Mouse (Mus musculus) regulatory T cell (primary cell): ENCODE measurements around the gene Fbxw7.

ENCODE experiments used
- in situ Hi-C: fragments of 300-600 bp; cut with MboI, MseI; formaldehyde crosslinking; loops from one replicate; pipeline ENCODE4 v1.15.1; 2025; ENCODE audit warnings: high pct_unique_total_duplicates

Gene Fbxw7

DNA sequence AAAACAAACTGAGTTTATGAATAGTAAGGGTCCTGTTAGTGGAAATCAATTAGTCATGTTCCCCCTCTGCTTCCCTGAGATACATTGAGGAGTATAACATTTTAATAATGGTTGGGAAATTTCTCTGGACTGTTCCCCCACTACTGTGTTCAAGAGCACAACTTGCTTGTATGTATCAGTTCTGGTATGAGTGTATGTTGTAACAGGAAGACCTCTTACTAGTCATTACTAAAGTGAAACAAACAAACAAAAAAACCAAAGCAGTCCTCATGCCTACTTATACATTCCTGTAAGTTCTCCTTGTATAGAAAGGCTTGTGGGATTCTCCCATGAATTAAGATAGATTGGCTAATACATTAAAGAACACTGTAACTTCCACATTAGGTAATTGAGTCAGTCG, 131.3 kb downstream of the Fbxw7 start:
- in situ Hi-C loops: no loop called here

GRCm38 (mm10) chr3:84949387-84949786, 134.3 kb downstream of the Fbxw7 start:
- in situ Hi-C loops: no loop called here

- in situ Hi-C loops: no loop called here
These were observed 136.6 kb downstream of the Fbxw7 start for GRCm38 (mm10) chr3:84951698-84952097.

DNA sequence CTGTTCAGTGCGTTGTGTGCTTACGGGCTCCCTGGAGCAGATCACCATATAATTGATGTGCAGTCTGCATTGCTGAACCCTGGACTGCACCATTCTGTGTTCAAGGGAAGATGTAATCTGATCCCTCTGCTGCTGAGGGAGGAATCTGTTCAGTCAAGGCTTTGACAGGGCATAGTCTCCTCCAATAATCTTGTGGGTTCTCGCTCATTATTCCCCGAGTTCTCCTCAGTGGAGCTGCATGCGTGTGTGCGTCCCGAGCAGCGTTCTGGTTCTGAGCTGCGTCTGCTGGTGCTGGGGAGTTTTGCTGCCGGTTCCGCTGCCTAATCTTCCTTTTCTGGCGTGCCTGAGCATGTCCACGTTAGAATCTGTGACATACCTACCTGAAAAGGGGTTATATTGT, 137.1 kb downstream of the Fbxw7 start:
- in situ Hi-C loops: no loop called here

- in situ Hi-C loops: no loop called here
These were observed 137.6 kb downstream of the Fbxw7 start for GRCm38 (mm10) chr3:84952585-84953187.

GRCm38 (mm10) chr3:84955011-84955775, 140.1 kb downstream of the Fbxw7 start:
- in situ Hi-C loops: no loop called here

- in situ Hi-C loops: no loop called here
These were observed 140.8 kb downstream of the Fbxw7 start for GRCm38 (mm10) chr3:84955857-84956256.

GRCm38 (mm10) chr3:84965156-84965555, 150.1 kb downstream of the Fbxw7 start:
- in situ Hi-C loops: no loop called here

- in situ Hi-C loops: no loop called here
These were observed 152.3 kb downstream of the Fbxw7 start for GRCm38 (mm10) chr3:84967364-84967763.

- in situ Hi-C loops: no loop called here
These were observed 156.5 kb downstream of the Fbxw7 start for GRCm38 (mm10) chr3:84971561-84971960.

DNA sequence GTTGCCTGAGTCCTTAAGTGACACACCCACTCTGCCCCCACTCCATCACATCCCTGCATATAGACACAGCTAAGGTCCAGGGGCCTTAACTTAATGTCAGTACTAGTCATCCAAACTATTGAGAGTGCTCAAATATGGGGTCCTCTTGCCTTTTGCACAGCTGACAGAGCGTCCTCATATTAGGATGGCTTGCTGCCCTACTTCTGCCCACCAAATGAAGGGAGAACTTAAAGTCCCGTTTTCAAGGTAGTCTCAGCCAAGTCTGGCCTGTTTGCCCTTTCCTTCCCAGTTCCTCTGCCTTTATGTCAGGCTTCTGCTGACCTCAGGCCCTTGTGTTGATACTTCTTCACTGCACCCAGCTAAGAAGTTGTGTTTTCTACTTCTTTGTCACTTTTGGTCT, 157.8 kb downstream of the Fbxw7 start:
- in situ Hi-C loops: no loop called here

DNA sequence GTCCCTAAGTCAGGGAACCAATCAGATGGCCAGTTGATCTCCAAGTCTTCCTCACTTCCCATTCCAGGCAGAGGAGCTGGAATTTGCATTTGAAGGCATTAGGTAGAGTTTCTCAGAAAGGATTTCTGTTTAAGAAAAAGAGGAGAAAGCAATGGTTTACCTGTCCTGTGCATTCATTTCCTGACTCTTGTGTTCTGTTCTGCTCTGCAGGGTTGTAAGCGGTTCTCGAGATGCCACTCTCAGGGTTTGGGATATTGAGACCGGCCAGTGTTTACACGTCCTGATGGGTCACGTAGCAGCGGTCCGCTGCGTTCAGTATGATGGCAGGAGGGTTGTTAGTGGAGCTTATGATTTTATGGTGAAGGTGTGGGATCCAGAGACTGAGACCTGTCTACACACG, 159.1 kb downstream of the Fbxw7 start:
- in situ Hi-C loops: no loop called here

- in situ Hi-C loops: no loop called here
These were observed 163.6 kb downstream of the Fbxw7 start for GRCm38 (mm10) chr3:84978676-84979075.

GRCm38 (mm10) chr3:84980158-84980557, 165.1 kb downstream of the Fbxw7 start:
- in situ Hi-C loops: no loop called here

- in situ Hi-C loops: no loop called here
These were observed 167.6 kb downstream of the Fbxw7 start for GRCm38 (mm10) chr3:84982688-84983087.

DNA sequence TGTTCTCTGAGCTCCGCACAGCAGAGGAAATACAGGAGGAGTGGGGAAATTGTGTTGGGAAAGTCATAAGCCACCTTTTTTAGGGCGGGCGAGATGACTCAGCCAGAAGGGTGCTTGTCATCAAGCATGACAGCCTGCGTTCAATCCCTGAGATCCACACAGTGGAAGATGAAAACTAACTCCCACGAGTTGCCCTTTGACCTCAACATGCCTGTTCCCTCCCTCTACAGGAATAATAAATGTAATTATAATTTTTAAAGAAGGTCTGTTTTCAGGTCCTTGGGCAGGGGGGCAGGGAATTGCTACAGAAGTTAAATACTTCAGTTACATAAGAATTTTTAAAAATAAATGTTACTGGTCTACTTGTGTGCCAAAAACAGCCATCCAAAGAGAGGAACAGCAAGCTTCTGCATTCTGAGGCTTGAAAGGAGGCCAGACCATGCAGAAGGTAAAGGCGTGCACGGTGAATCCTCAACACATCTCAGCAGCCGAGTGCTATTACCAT, 170.1 kb downstream of the Fbxw7 start:
- in situ Hi-C loops: no loop called here

GRCm38 (mm10) chr3:84988880-84989279, 173.8 kb downstream of the Fbxw7 start:
- in situ Hi-C loops: no loop called here

DNA sequence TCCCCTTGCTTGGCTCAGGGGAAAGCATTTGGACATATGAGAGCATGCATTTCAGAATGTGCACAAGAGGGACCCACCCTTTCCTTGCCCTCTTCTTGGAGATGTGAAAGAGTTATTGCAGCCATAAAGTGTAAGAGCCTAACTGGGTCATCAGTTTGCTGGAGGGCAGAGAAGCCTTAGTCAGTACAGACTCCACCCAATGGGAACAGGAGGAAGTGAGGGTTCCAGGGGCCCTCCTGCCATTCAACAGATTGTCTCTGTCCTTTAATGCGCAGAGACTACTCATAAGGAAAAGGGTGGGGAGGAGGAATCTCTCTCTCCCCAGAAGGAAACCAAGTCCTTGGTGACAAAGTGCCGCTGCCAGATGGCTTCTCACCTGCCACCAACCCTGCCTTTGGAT, 190.2 kb downstream of the Fbxw7 start:
- in situ Hi-C loops: no loop called here

DNA sequence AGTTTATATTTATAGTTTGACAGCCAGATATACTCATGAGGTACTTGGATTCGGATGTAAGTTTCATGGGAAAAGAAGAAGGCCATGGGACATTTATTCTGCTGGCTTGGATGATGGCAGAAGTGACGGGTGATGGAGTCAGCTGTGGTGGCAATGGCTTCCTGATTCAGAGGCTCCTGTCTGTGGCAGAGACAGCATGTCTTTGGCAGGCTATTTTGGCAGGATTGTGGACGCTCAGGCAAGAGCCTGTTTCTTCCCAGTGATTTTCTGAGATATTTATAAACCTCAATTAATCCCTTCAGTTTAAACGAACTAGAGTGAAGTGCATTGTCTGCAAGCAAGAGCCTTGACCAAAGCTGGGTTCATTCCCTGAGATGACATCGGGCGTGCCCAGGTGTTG, 197.8 kb downstream of the Fbxw7 start:
- in situ Hi-C loops: no loop called here

- in situ Hi-C loops: no loop called here
These were observed 200.6 kb downstream of the Fbxw7 start for GRCm38 (mm10) chr3:85015667-85016066.

DNA sequence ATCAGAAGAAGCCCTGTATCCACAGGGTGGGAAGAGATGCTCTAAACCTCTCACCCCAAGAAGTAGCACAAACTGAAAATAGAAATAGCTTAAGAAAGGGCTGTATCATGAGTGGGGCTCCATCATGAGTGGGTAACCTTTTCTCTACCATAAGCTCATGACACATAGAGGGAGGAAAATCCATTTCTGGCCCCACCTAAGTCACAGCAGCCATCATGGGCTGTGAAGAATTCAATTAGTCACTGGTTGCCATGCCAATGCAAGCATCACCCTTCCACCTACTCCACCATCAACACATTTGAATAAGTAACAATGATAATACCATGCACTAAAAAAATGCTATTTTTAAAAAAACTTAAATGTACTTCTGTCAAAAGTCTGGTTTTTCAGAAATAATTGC, 205.1 kb downstream of the Fbxw7 start:
- in situ Hi-C loops: no loop called here

- in situ Hi-C loops: no loop called here
These were observed 206.7 kb downstream of the Fbxw7 start for GRCm38 (mm10) chr3:85021816-85022215.

DNA sequence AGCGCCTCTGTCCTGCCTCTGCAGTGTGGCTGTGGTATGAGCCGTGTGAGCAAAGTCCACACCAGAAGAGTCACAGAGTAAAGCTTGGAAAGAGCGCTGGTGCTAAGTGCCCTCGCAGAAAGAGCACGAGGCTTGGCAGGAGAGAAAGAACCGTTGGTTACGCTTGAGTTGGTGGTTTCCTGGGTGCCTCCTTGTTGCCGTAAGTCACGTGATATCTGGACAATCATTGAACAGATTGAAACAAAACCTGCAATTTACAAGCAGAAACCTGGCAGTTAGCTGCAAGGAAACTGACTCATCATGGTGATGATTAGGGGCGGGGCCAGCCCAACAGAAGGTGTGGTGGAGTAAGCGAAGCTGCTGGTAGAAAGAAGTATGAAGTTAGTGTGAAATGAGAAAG, 207.7 kb downstream of the Fbxw7 start:
- in situ Hi-C loops: no loop called here
